22 mouse cellular contexts compared by ENCODE assay signal in genomic region chr15:83601185-83601584, GRCm38 (mm10). TPM values are rescaled to one million over a fixed set of nuclear protein-coding genes. Genes with fewer than 3 reads are reported as not detected.
DNase-seq lines count a peak whose midpoint lies in the region; ATAC-seq and TF ChIP-seq lines count a peak whose summit lies in the region.
"Had no signal": no experiment of that assay in that cellular context is flagged by ENCODE, and none has a peak within 500 bp of the region (broad histone marks: within the 10 kb centered on the region; RNA-seq: fewer than 3 reads in every experiment).

No protein-coding gene starts in this region.

- TF ChIP-seq EP300 in heart, postnatal 0 days (IDR thresholded peaks at IDR 0.05; ENCODE audit: low read depth), result no peak

- ATAC-seq in heart, postnatal 0 days (ENCODE audit: insufficient read depth, low read depth), result no peak
- ATAC-seq in heart, embryonic 12.5 days (ENCODE audit: insufficient number of reproducible peaks, low FRiP score), result no peak
- peak; percentile 63 for ATAC-seq in G1E (ENCODE audit: extremely low read depth, insufficient number of reproducible peaks, low FRiP score, poor library complexity, severe bottlenecking)
- ATAC-seq in megakaryocyte-erythroid progenitor cell, adult 5-6 weeks (replicated peaks; ENCODE audit: low FRiP score, low TSS enrichment, poor library complexity, severe bottlenecking), result peak; percentile 29; the same call in 1 of the 2 replicates
- ATAC-seq in frontal cortex, adult (ENCODE audit: low TSS enrichment), result no peak
- ATAC-seq: hindbrain, embryonic 16.5 days; Patski had no signal

- H3K4me3 ChIP-seq in heart, postnatal 0 days (ENCODE audit: low read depth, low read length), result no peak overlapping the region
- H3K4me3 ChIP-seq in heart, embryonic 12.5 days, result no peak overlapping the region
- H3K4me3 ChIP-seq in G1E (ENCODE audit: low read depth, low read length), result peak overlapping the region; percentile 34; the same call in 1 of the 2 replicates
- H3K4me3 ChIP-seq: embryonic facial prominence, embryonic 15.5 days; limb, embryonic 12.5 days; midbrain, embryonic 12.5 days had no signal

- H3K27ac ChIP-seq in heart, postnatal 0 days (ENCODE audit: low read depth), result peak overlapping the region; percentile 50; the same call in 1 of the 2 replicates
- H3K27ac ChIP-seq in heart, embryonic 12.5 days (ENCODE audit: poor library complexity, severe bottlenecking), result no peak overlapping the region
- H3K27ac ChIP-seq: embryonic facial prominence, embryonic 15.5 days; kidney, postnatal 0 days; limb, embryonic 12.5 days; midbrain, embryonic 12.5 days had no signal

- H3K4me2 ChIP-seq in heart, postnatal 0 days (ENCODE audit: low read depth, low read length), result no peak overlapping the region
- H3K4me2 ChIP-seq in heart, embryonic 12.5 days, result no peak overlapping the region
- H3K4me2 ChIP-seq: embryonic facial prominence, embryonic 15.5 days; heart, embryonic 11.5 days; limb, embryonic 12.5 days; midbrain, embryonic 12.5 days had no signal

- TF ChIP-seq CTCF in heart, postnatal 0 days (IDR thresholded peaks at IDR 0.05; ENCODE audit: low read depth), result no peak
- TF ChIP-seq CTCF in G1E (IDR thresholded peaks at IDR 0.05; ENCODE audit: low read depth, low read length), result no peak

- no peak overlapping the region for H3K9ac ChIP-seq in heart, postnatal 0 days (replicated peaks; ENCODE audit: low read depth, low read length)
- H3K9ac ChIP-seq in heart, embryonic 12.5 days, result no peak overlapping the region
- H3K9ac ChIP-seq: embryonic facial prominence, embryonic 15.5 days; limb, embryonic 12.5 days; midbrain, embryonic 12.5 days had no signal

- no peak for DNase-seq in heart, postnatal 0 days (ENCODE audit: low spot score)
- peak; percentile 43 for DNase-seq in G1E (ENCODE audit: low spot score)
- DNase-seq in thymus, postnatal 25 days, result peak; percentile 71
- DNase-seq in frontal cortex, postnatal 10 days (ENCODE audit: low spot score in 2 of 2), result no peak
- no peak for DNase-seq in layer of hippocampus, adult 9-10 months (ENCODE audit: low spot score)
- DNase-seq: adrenal gland, postnatal 10 days; cerebellum, adult 11 months; cerebellum, postnatal 10 days; embryo, embryonic 11 days; heart, postnatal 4 days; kidney, adult 11 months; lung, adult 2 months had no signal

- 57% methylated on average over 4 of the region's 4 CpGs for WGBS in heart, postnatal 0 days
- WGBS in heart, embryonic 12.5 days, result 68% methylated on average over 4 of the region's 4 CpGs

- H3K9me3 ChIP-seq in heart, postnatal 0 days (replicated peaks; ENCODE audit: control insufficient read depth, low read length), result no peaks in the 10 kb centered on the region
- no peaks in the 10 kb centered on the region for H3K9me3 ChIP-seq in heart, embryonic 12.5 days (replicated peaks)
- no peaks in the 10 kb centered on the region for H3K9me3 ChIP-seq in G1E (replicated peaks)
- H3K9me3 ChIP-seq: embryonic facial prominence, embryonic 15.5 days; limb, embryonic 12.5 days; midbrain, embryonic 12.5 days had no signal

- H3K27me3 ChIP-seq in heart, postnatal 0 days (ENCODE audit: control insufficient read depth, insufficient read depth, low read length), result no peaks in the 10 kb centered on the region
- no peaks in the 10 kb centered on the region for H3K27me3 ChIP-seq in heart, embryonic 12.5 days (replicated peaks)
- H3K27me3 ChIP-seq in G1E (ENCODE audit: insufficient read depth, low read length), result no peaks in the 10 kb centered on the region
- H3K27me3 ChIP-seq: embryonic facial prominence, embryonic 15.5 days; limb, embryonic 12.5 days; midbrain, embryonic 12.5 days; Patski had no signal

- no peaks in the 10 kb centered on the region for H3K36me3 ChIP-seq in heart, postnatal 0 days (replicated peaks; ENCODE audit: control insufficient read depth, insufficient read depth, low read length)
- no peaks in the 10 kb centered on the region for H3K36me3 ChIP-seq in heart, embryonic 12.5 days
- H3K36me3 ChIP-seq in G1E (replicated peaks), result peaks cover 7% of the 10 kb centered on the region
- H3K36me3 ChIP-seq: embryonic facial prominence, embryonic 15.5 days; midbrain, embryonic 12.5 days had no signal

- no peaks in the 10 kb centered on the region for H3K4me1 ChIP-seq in heart, postnatal 0 days (ENCODE audit: control insufficient read depth, insufficient read depth)
- peaks cover 5% of the 10 kb centered on the region; the same call in 1 of the 2 replicates for H3K4me1 ChIP-seq in heart, embryonic 12.5 days (replicated peaks)
- H3K4me1 ChIP-seq in G1E (ENCODE audit: insufficient read depth, low read depth, low read length), result peaks cover 66% of the 10 kb centered on the region
- H3K4me1 ChIP-seq: embryonic facial prominence, embryonic 15.5 days; midbrain, embryonic 12.5 days had no signal

RNA-seq across cellular contexts. Expression of gene Ttll12, which starts 6.2 kb away (rescaled TPM):
- total RNA-seq in heart, postnatal 0 days (2014; rRNA removed; ENCODE audit: low replicate concordance), result 14.7 and 15.9 TPM in 2 replicates
- 7.8 and 8.6 TPM in 2 replicates for polyA plus RNA-seq in heart, postnatal 0 days (2015; fragmentation: Nextera tagmentation; extraction: Ambion mirVana)
- 29.2 and 29.3 TPM in 2 replicates for polyA plus RNA-seq in heart, embryonic 12.5 days (2016; fragmentation: Nextera tagmentation; extraction: Ambion mirVana)
- total RNA-seq in G1E (2014; fragmentation: Nextera tagmentation) (50.4 and 59.4 TPM in 2 replicates), G1E (2017) (15.5 and 17.0 TPM in 2 replicates)
- polyA plus RNA-seq in G1E (2012), result 128 and 181 TPM in 2 replicates
- 111 and 131 TPM in 2 replicates for total RNA-seq in megakaryocyte-erythroid progenitor cell, adult 5-6 weeks (2014; fragmentation: Nextera tagmentation)
- total RNA-seq in megakaryocyte-erythroid progenitor cell, adult 5-6 weeks (2017), result 33.9 and 55.3 TPM in 2 replicates

RNA-seq across cellular contexts. Expression of gene Mcat, which starts 37.6 kb away (rescaled TPM):
- 66.6 and 87.2 TPM in 2 replicates for total RNA-seq in heart, postnatal 0 days (2014; rRNA removed; ENCODE audit: low replicate concordance)
- 33.5 and 36.9 TPM in 2 replicates for polyA plus RNA-seq in heart, postnatal 0 days (2015; fragmentation: Nextera tagmentation; extraction: Ambion mirVana)
- polyA plus RNA-seq in heart, embryonic 12.5 days (2016; fragmentation: Nextera tagmentation; extraction: Ambion mirVana), result 34.4 and 34.8 TPM in 2 replicates
- total RNA-seq in G1E (2014; fragmentation: Nextera tagmentation) (8.5 and 17.7 TPM in 2 replicates), G1E (2017) (13.4 and 14.0 TPM in 2 replicates)
- 17.1 and 20.2 TPM in 2 replicates for polyA plus RNA-seq in G1E (2012)
- total RNA-seq in megakaryocyte-erythroid progenitor cell, adult 5-6 weeks (2014; fragmentation: Nextera tagmentation), result 21.7 and 28.8 TPM in 2 replicates
- 17.6 and 24.1 TPM in 2 replicates for total RNA-seq in megakaryocyte-erythroid progenitor cell, adult 5-6 weeks (2017)

RNA-seq across cellular contexts. Expression of gene Tspo, which starts 37.8 kb away (rescaled TPM):
- 264 and 335 TPM in 2 replicates for total RNA-seq in heart, postnatal 0 days (2014; rRNA removed; ENCODE audit: low replicate concordance)
- polyA plus RNA-seq in heart, postnatal 0 days (2015; fragmentation: Nextera tagmentation; extraction: Ambion mirVana), result 205 and 210 TPM in 2 replicates
- 119 and 125 TPM in 2 replicates for polyA plus RNA-seq in heart, embryonic 12.5 days (2016; fragmentation: Nextera tagmentation; extraction: Ambion mirVana)
- total RNA-seq in G1E (2014; fragmentation: Nextera tagmentation) (13.5 and 31.8 TPM in 2 replicates), G1E (2017) (50.5 and 63.3 TPM in 2 replicates)
- polyA plus RNA-seq in G1E (2012), result 108 and 114 TPM in 2 replicates
- 68.3 and 109 TPM in 2 replicates for total RNA-seq in megakaryocyte-erythroid progenitor cell, adult 5-6 weeks (2014; fragmentation: Nextera tagmentation)
- total RNA-seq in megakaryocyte-erythroid progenitor cell, adult 5-6 weeks (2017), result 22.8 and 35.7 TPM in 2 replicates

Comparison
In these comparisons a context has a peak if more than half of its experiments do, and no peak if none do; other contexts are left out.
1. ATAC-seq: peak in G1E (single experiment) and megakaryocyte-erythroid progenitor cell, adult 5-6 weeks (single experiment); none in heart, postnatal 0 days (single experiment), heart, embryonic 12.5 days (single experiment) and frontal cortex, adult (single experiment).
2. DNase-seq: peak in G1E (single experiment) and thymus, postnatal 25 days (single experiment); none in heart, postnatal 0 days (single experiment), frontal cortex, postnatal 10 days (0 of 2) and layer of hippocampus, adult 9-10 months (single experiment).